ENCODE assay signal across 8 mouse cellular contexts in the genomic region with DNA sequence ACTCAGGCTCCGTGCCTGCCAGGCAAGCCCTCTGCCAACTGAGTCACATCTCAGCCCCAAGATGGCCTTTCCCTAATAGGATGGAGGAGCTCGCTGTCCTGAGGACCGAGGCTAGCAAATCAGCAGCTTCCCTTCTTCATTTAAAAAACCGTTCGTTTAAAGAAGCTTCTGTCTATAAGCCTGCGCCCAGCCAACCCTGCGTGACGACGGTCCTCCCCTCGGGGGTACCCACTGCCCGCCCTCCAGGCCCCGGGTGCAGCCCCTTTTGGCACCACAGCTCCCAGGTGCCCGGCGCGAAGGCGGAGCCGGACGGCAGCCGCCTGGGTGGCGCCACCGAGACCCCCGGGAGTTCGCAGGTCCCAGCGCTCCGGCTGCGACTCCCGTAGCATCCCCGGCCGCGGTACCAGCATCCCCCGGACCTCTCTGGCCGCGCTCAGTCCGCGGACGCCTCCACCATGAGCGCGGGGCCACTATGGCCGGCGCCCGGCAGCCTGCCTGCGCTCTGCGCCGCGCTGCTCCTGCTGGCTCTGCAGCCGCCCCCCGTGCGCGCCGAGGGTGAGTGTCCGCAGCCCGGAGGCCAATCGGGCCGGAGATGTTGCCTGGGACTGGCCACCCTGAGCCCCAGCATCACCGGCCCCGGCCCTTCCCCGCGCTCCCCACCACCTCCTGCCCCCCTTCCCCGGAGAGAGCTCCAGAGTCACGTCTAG. TPM values are rescaled to one million over a fixed set of nuclear protein-coding genes. Genes with fewer than 3 reads are reported as not detected.
DNase-seq lines count a peak whose midpoint lies in the region; ATAC-seq and TF ChIP-seq lines count a peak whose summit lies in the region.

A gene (plus strand): TSS at position 51 of the 707 bp plus-strand sequence.

- TF ChIP-seq CTCF in midbrain, postnatal 0 days (IDR thresholded peaks at IDR 0.05): no peak

- H3K4me1 ChIP-seq in embryonic facial prominence, embryonic 11.5 days (ENCODE audit: control insufficient read depth, insufficient read depth, low read length): no peaks in the 10 kb centered on the region
- H3K4me1 ChIP-seq in hindbrain, embryonic 12.5 days: 0 out of 2 replicates have a peak, but pooled peaks cover 7% of the 10 kb centered on the region
- H3K4me1 ChIP-seq in midbrain, postnatal 0 days (ENCODE audit: insufficient read depth, low read length): no peaks in the 10 kb centered on the region

- peak within 1 kb of the TSS; percentile 87 for H3K4me2 ChIP-seq in embryonic facial prominence, embryonic 11.5 days (ENCODE audit: low read depth, low read length)
- H3K4me2 ChIP-seq in hindbrain, embryonic 12.5 days (replicated peaks): peak within 1 kb of the TSS; percentile 68
- H3K4me2 ChIP-seq in midbrain, postnatal 0 days (ENCODE audit: low read depth, low read length, poor library complexity, severe bottlenecking): peak within 1 kb of the TSS; percentile 76

- intact Hi-C loops in left cerebral cortex, postnatal 25 days (cut with DNase I): no loop called here

- ATAC-seq in embryonic facial prominence, embryonic 11.5 days (replicated peaks; ENCODE audit: insufficient number of reproducible peaks, low FRiP score, low TSS enrichment, low read depth): peak; percentile 69; the same call in 1 of the 2 replicates
- ATAC-seq in hindbrain, embryonic 12.5 days (ENCODE audit: low FRiP score): peak; percentile 71
- 0 out of 2 replicates have a peak, but pooled peaks have one; percentile 41 for ATAC-seq in midbrain, postnatal 0 days (ENCODE audit: low FRiP score)

- peak; percentile 13 to 29 for DNase-seq in left cerebral cortex, postnatal 25 days (ENCODE audit: low spot score in 2 of 2)
- DNase-seq in left cerebral cortex, adult 9 months (ENCODE audit: low spot score in 2 of 2): no peak
- peak; percentile 40 for DNase-seq in embryonic facial prominence, embryonic 11.5 days (ENCODE audit: low spot score)
- peak; percentile 5 for DNase-seq in midbrain, postnatal 0 days (ENCODE audit: low spot score)
- DNase-seq in urinary bladder, postnatal 25 days (ENCODE audit: low spot score): no peak
- DNase-seq in testis, postnatal 14 days (ENCODE audit: low spot score): no peak
- DNase-seq in adrenal gland, adult 8-10 months: no peak

- H3K9ac ChIP-seq in embryonic facial prominence, embryonic 11.5 days (replicated peaks; ENCODE audit: low read length): peak within 1 kb of the TSS; percentile 55
- peak within 1 kb of the TSS; percentile 48; the same call in 1 of the 2 replicates for H3K9ac ChIP-seq in hindbrain, embryonic 12.5 days
- peak within 1 kb of the TSS; percentile 55 for H3K9ac ChIP-seq in midbrain, postnatal 0 days (replicated peaks; ENCODE audit: low read length, poor library complexity, severe bottlenecking)

- no peaks in the 10 kb centered on the region for H3K9me3 ChIP-seq in embryonic facial prominence, embryonic 11.5 days (replicated peaks; ENCODE audit: control insufficient read depth, low read length)
- H3K9me3 ChIP-seq in hindbrain, embryonic 12.5 days (replicated peaks): no peaks in the 10 kb centered on the region
- H3K9me3 ChIP-seq in midbrain, postnatal 0 days (ENCODE audit: low read length): no peaks in the 10 kb centered on the region

- no peak within 1 kb of the TSS for H3K27ac ChIP-seq in embryonic facial prominence, embryonic 11.5 days (replicated peaks; ENCODE audit: low read depth, low read length)
- H3K27ac ChIP-seq in hindbrain, embryonic 12.5 days: no peak within 1 kb of the TSS
- H3K27ac ChIP-seq in midbrain, postnatal 0 days (ENCODE audit: low read depth, low read length): no peak within 1 kb of the TSS

- H3K36me3 ChIP-seq in embryonic facial prominence, embryonic 11.5 days (replicated peaks; ENCODE audit: control insufficient read depth, insufficient read depth, low read depth, low read length): no peaks in the 10 kb centered on the region
- no peaks in the 10 kb centered on the region for H3K36me3 ChIP-seq in hindbrain, embryonic 12.5 days
- H3K36me3 ChIP-seq in midbrain, postnatal 0 days (ENCODE audit: insufficient read depth, low read length): no peaks in the 10 kb centered on the region

- H3K4me3 ChIP-seq in embryonic facial prominence, embryonic 11.5 days (ENCODE audit: low read depth, low read length): peak within 1 kb of the TSS; percentile 51
- peak within 1 kb of the TSS; percentile 46 for H3K4me3 ChIP-seq in hindbrain, embryonic 12.5 days
- peak within 1 kb of the TSS; percentile 51 for H3K4me3 ChIP-seq in midbrain, postnatal 0 days (ENCODE audit: low read depth, low read length)

- WGBS in embryonic facial prominence, embryonic 11.5 days: under 1% methylated on average over 59 of the region's 60 CpGs
- WGBS in hindbrain, embryonic 12.5 days: under 1% methylated on average over 59 of the region's 60 CpGs
- WGBS in midbrain, postnatal 0 days: under 1% methylated on average over 53 of the region's 60 CpGs

- peaks cover 20% of the 10 kb centered on the region for H3K27me3 ChIP-seq in embryonic facial prominence, embryonic 11.5 days (ENCODE audit: control insufficient read depth, insufficient read depth, low read length)
- H3K27me3 ChIP-seq in hindbrain, embryonic 12.5 days: peaks cover 44% of the 10 kb centered on the region
- peaks cover 30% of the 10 kb centered on the region for H3K27me3 ChIP-seq in midbrain, postnatal 0 days (ENCODE audit: insufficient read depth, low read length)

RNA-seq across cellular contexts. Expression of the gene that starts here (rescaled TPM):
- total RNA-seq in left cerebral cortex, postnatal 25 days (2021): 10 to 100 TPM; 10.4 to 12.9 TPM
- 0.81 and 1.2 TPM in 2 replicates for polyA plus RNA-seq in embryonic facial prominence, embryonic 11.5 days (2014; fragmentation: Nextera tagmentation; extraction: Ambion mirVana)
- polyA plus RNA-seq in hindbrain, embryonic 12.5 days (2016; fragmentation: Nextera tagmentation; extraction: Ambion mirVana): 3.2 and 7.3 TPM in 2 replicates
- 0.90 and 2.4 TPM in 2 replicates for total RNA-seq in midbrain, postnatal 0 days (2014; rRNA removed)
- 1.0 and 1.1 TPM in 2 replicates for polyA plus RNA-seq in midbrain, postnatal 0 days (2015; fragmentation: Nextera tagmentation; extraction: Ambion mirVana)
- total RNA-seq in adrenal gland, adult 8-10 months (2022): under 1 TPM; 0.12 to 0.30 (median 0.14) TPM

Comparison
In these comparisons a context has a peak if more than half of its experiments do, and no peak if none do; other contexts are left out.
1. DNase-seq: peak in left cerebral cortex, postnatal 25 days (2 of 2), embryonic facial prominence, embryonic 11.5 days (single experiment) and midbrain, postnatal 0 days (single experiment); none in left cerebral cortex, adult 9 months (0 of 2), urinary bladder, postnatal 25 days (single experiment), testis, postnatal 14 days (single experiment) and adrenal gland, adult 8-10 months (single experiment).
2. Peak in every context shown above with its lines, with median percentiles within 50 percentile points of each other: ATAC-seq, H3K4me2 ChIP-seq, H3K4me3 ChIP-seq and H3K9ac ChIP-seq.